Mouse (Mus musculus) kidney, embryonic 15.5 days (tissue): ENCODE measurements at regions not wholly inside any gene's neighbourhood (a gene's known extent, or its start where the extent isn't known, plus 50 kb on each side); places are given as distances from the start of the nearest gene placed in this dataset.

Experiments
- ATAC-seq: fragments of 200-750 bp; cut with Nextera tagmentation; replicated peaks from 2 replicates; pipeline ENCODE4 v1.8.0; 2017; ENCODE audit warnings: moderate TSS enrichment; ENCODE audit not compliant: low FRiP score
- H3K27ac ChIP-seq: fragments of 300-500 bp; sonication (generic); 2 replicates; pipeline ENCODE4 v1.5.1; 2015; ENCODE audit warnings: mild to moderate bottlenecking, inconsistent platforms
- H3K27me3 ChIP-seq: fragments of 300-500 bp; sonication (generic); 2 replicates; pipeline ENCODE4 v1.6.1; 2015; ENCODE audit warnings: inconsistent platforms
- H3K36me3 ChIP-seq: fragments of 300-500 bp; sonication (generic); 2 replicates; pipeline ENCODE4 v1.6.1; 2015; ENCODE audit warnings: inconsistent platforms
- H3K4me1 ChIP-seq: fragments of 300-500 bp; sonication (generic); 2 replicates; pipeline ENCODE4 v1.6.1; 2015; ENCODE audit warnings: inconsistent platforms
- H3K4me2 ChIP-seq: fragments of 300-500 bp; sonication (generic); 2 replicates; pipeline ENCODE4 v1.6.1; 2015; ENCODE audit warnings: moderate library complexity, mild to moderate bottlenecking, inconsistent platforms
- H3K4me3 ChIP-seq: fragments of 300-500 bp; sonication (generic); replicated peaks from 2 replicates; pipeline ENCODE4 v1.5.1; 2015; ENCODE audit warnings: mild to moderate bottlenecking, inconsistent platforms
- H3K9ac ChIP-seq: fragments of 300-500 bp; sonication (generic); 2 replicates; pipeline ENCODE4 v1.6.1; 2015; ENCODE audit warnings: mild to moderate bottlenecking, inconsistent platforms
- H3K9me3 ChIP-seq: fragments of 300-500 bp; sonication (generic); replicated peaks from 2 replicates; pipeline ENCODE4 v1.6.1; 2016; ENCODE audit warnings: inconsistent platforms
- WGBS: fragments of 180-500 bp; shearing (Covaris S2); methylation state at CpG from one replicate; pipeline ENCODE4 v1.1.7; 2015; ENCODE audit warnings: mixed read lengths; 5-methylcytosine and 5-hydroxymethylcytosine counted together

DNA sequence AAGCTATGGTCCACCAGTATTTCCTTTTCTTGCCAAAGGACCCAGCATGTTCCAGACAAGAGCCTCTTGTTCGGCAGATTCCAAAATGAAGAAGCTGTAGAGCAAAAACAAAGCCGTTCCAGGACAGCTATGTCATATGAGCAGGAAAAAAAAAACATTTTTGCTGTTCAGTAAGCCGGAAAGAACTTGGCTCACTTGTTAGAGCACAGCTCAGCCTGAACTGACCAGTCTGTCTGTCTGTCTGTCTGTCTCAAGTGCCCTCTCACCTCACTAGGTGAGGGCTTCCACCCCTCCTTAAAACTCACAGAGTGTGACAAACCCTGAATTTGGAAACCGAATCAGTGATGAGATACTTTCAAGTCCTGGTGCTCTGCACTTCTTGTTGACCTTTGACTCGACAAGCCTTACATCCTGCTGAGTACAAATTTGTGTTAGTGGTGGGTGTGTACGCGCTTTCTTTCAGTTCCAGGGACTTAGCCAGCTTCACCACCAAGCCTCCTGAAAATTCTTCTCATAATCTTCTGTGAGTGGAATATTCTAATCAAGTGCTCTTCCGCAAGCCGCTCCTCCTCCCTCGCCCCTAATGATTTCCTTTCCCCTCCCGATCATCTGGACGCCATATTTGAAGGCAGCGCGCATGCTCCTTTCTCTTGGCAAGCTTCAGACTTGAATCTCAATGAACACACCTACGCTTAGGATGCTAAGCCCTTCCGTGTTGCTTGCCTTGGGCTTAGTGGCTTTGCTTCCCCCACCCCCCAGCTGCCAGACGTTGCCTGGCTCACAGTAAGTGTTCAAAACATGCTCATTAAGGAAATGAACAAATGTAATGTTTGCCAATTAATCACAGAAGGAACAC lies 560.9 kb downstream of the Tox3 start:
- peaks cover 5% of the 10 kb centered on the region; the same call in 1 of the 2 replicates for H3K27me3 ChIP-seq
- H3K36me3 ChIP-seq = no peaks in the 10 kb centered on the region
- no peak overlapping the region for H3K4me2 ChIP-seq
- no peak overlapping the region for H3K4me3 ChIP-seq
- no peak overlapping the region for H3K9ac ChIP-seq
- peaks cover 44% of the 10 kb centered on the region for H3K4me1 ChIP-seq
- no peak; the same call in 1 of the 2 replicates for ATAC-seq
- no peaks in the 10 kb centered on the region for H3K9me3 ChIP-seq
- 57% methylated on average over 17 of the region's 17 CpGs for WGBS
- H3K27ac ChIP-seq = peak overlapping the region; percentile 51; the same call in 1 of the 2 replicates

DNA sequence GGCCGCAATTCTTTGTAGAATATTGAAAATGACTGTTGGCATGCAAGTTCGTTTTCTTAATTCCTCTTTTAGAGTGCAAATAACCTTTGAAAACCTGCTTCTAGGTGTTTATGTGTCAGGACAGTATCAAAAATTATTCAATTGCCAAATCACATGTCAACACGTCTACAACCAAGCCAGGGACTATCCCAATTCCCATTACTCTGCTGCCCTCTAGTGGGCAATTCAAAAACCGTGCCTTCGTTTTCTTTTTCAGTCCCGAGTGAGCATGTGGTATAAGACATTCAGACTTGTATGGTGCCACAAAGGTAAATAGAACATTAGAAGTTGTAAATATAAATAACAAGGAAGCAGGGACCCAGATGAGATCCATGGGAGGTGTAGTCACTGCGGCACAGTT lies 563.1 kb downstream of the Tox3 start:
- Histone ChIP-seq H3K27ac (no peak overlapping the region; the same call in 1 of the 2 replicates), H3K4me1 (peaks cover 47% of the 10 kb centered on the region), H3K4me2 (no peak overlapping the region), H3K4me3 (no peak overlapping the region), H3K9ac (no peak overlapping the region), H3K36me3 (no peaks in the 10 kb centered on the region), H3K9me3 (no peaks in the 10 kb centered on the region), H3K27me3 (peaks cover 5% of the 10 kb centered on the region; the same call in 1 of the 2 replicates)
- peak; percentile 75 for ATAC-seq
- 11% methylated on average over 7 of the region's 7 CpGs for WGBS

DNA sequence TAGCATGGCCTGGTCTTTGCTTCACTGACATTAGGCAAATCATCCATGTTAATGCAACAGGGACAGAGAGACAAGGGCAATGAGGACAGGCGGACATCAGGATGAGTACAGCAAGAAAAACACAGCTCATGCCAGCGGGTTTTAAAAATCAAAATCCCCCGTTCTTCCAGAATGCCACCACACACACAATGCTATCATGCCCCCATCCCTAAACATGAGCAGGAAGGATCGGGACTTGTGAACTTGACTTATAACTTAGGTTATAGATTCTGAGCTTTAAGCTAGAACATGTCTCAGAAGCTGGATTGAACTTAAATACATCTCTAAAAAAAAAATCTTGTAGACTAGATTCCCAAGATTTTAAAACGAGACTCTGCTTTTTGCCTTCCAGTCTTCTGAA lies 564.8 kb downstream of the Tox3 start:
- H3K9ac ChIP-seq = no peak overlapping the region
- H3K36me3 ChIP-seq = no peaks in the 10 kb centered on the region
- H3K27me3 ChIP-seq = peaks cover 5% of the 10 kb centered on the region; the same call in 1 of the 2 replicates
- no peaks in the 10 kb centered on the region for H3K9me3 ChIP-seq
- ATAC-seq = no peak
- WGBS = 74% methylated on average over 5 of the region's 5 CpGs
- H3K27ac ChIP-seq = 0 out of 2 replicates have a peak overlapping the region, but pooled peaks have one; percentile 20
- no peak overlapping the region for H3K4me2 ChIP-seq
- peaks cover 41% of the 10 kb centered on the region for H3K4me1 ChIP-seq
- no peak overlapping the region for H3K4me3 ChIP-seq

DNA sequence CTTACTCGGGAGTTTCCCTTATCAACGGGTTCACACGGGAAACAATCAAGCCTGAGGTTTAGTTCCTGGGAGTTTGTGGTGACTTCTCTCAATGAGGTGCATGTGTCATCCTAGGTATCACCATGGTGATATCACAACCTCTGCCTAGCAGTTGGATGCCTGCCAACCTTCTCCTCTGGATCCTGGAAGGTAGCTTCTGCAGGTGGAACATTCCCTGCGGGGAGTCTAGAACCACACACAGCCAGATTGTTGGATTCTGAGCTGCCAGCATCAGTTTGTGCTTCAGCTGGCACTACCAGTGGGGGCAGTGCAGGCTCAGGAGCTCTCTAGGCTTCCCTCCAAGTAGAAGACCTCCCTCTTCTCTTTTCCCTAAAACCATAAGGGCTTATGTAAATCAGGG lies 581.8 kb downstream of the Tox3 start:
- no peak overlapping the region for H3K4me3 ChIP-seq
- H3K9me3 ChIP-seq = no peaks in the 10 kb centered on the region
- no peak overlapping the region for H3K4me2 ChIP-seq
- no peak overlapping the region for H3K9ac ChIP-seq
- WGBS = 58% methylated on average over 4 of the region's 4 CpGs
- ATAC-seq = no peak
- 0 out of 2 replicates have a peak, but pooled peaks cover 4% of the 10 kb centered on the region for H3K4me1 ChIP-seq
- no peak overlapping the region for H3K27ac ChIP-seq
- H3K27me3 ChIP-seq = no peaks in the 10 kb centered on the region
- no peaks in the 10 kb centered on the region for H3K36me3 ChIP-seq

DNA sequence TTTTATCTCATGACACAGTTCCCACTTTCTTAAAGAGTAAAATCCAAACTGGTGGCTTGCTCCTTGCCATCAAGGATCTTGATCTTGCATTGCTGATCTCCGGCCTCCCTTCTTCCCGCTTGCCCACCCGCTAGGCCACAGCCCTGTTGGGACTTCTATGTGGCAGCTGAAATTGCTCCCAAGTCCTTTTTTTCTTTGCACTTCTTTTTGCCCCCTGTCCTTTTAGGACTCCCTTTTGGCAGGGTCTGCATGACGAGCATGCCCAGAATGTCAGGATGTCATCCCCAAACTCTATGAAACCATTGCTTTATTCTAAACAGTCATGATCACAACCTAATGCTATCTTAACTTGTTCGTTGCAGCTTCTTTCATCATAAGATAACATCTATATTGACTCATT lies 588.6 kb downstream of the Tox3 start:
- H3K4me1 ChIP-seq = 0 out of 2 replicates have a peak, but pooled peaks cover 12% of the 10 kb centered on the region
- no peak overlapping the region for H3K9ac ChIP-seq
- H3K36me3 ChIP-seq = no peaks in the 10 kb centered on the region
- no peak overlapping the region for H3K27ac ChIP-seq
- 83% methylated on average over 5 of the region's 5 CpGs for WGBS
- H3K4me3 ChIP-seq = no peak overlapping the region
- H3K4me2 ChIP-seq = no peak overlapping the region
- H3K27me3 ChIP-seq = no peaks in the 10 kb centered on the region
- no peaks in the 10 kb centered on the region for H3K9me3 ChIP-seq
- no peak for ATAC-seq

DNA sequence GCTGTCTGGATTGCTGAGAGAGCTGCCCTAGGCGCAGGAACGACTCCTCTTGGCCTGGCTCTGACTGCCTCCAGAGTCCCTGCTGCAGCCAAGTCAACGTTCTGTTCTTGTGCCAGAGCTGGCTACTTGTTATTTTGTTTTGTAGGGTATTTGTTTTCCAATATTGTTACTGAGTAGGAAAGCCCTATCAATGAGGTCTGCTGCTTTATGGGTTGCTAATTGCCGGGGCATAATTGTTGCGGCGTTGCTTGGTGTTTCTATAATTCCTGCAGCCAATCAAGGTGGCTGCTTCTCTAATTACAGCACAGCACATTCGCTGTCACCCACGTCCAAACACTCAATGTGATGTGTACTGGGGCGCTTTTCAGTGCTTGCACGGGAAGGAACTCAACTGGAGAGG lies 589.4 kb downstream of the Tox3 start:
- Histone ChIP-seq H3K9me3 (no peaks in the 10 kb centered on the region), H3K4me3 (no peak overlapping the region), H3K36me3 (no peaks in the 10 kb centered on the region), H3K9ac (no peak overlapping the region), H3K4me2 (no peak overlapping the region), H3K27ac (no peak overlapping the region), H3K4me1 (0 out of 2 replicates have a peak, but pooled peaks cover 12% of the 10 kb centered on the region), H3K27me3 (no peaks in the 10 kb centered on the region)
- no peak for ATAC-seq
- 63% methylated on average over 10 of the region's 10 CpGs for WGBS

DNA sequence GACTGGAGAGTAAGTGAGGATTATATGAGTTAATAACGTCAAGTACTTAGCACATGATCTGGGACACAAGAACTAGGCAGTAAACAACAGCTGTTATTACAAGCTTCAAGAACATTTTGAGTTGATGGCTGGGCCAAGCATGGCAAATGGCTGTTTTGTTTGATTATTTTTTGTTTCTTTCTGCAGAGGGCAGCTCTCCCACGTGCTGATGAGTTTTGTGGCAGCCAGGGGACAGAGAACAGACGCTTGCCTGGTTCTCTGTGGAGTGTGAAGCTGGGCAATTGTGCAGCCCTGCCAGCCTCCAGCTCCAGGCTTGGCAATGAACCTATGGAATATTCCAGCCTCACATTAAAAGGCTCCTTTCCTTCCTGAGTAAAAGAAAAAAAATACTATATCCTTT lies 592.2 kb downstream of the Tox3 start:
- Histone ChIP-seq H3K4me1 (0 out of 2 replicates have a peak, but pooled peaks cover 12% of the 10 kb centered on the region), H3K27ac (no peak overlapping the region), H3K27me3 (no peaks in the 10 kb centered on the region), H3K4me2 (no peak overlapping the region), H3K4me3 (no peak overlapping the region), H3K9ac (no peak overlapping the region), H3K9me3 (no peaks in the 10 kb centered on the region), H3K36me3 (no peaks in the 10 kb centered on the region)
- 38% methylated on average over 3 of the region's 3 CpGs for WGBS
- no peak for ATAC-seq

DNA sequence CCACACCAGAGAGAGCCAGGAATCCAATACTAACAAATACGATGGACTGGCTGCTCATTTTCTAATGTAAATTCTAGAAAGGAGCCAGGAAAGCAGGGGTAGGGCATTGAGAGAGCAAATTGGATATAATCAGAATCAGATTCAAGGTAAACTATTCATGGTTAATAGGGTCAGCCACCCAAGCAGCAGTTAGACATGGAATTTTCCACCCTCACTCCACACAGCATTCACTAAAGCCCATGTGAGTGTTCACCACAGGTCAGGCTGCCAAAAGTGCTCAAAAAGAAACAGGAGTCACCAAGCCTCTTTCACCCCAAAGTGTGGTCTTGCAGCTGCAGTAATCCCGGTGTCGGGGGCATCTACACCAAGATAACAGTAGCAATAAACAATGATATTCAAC lies 596.9 kb downstream of the Tox3 start:
- H3K9me3 ChIP-seq = no peaks in the 10 kb centered on the region
- peak overlapping the region; percentile 22; the same call in 1 of the 2 replicates for H3K27ac ChIP-seq
- no peaks in the 10 kb centered on the region for H3K36me3 ChIP-seq
- H3K4me3 ChIP-seq = no peak overlapping the region
- H3K4me2 ChIP-seq = no peak overlapping the region
- H3K9ac ChIP-seq = no peak overlapping the region
- 83% methylated on average over 3 of the region's 3 CpGs for WGBS
- ATAC-seq = no peak
- no peaks in the 10 kb centered on the region for H3K4me1 ChIP-seq
- H3K27me3 ChIP-seq = peaks cover 3% of the 10 kb centered on the region; the same call in 1 of the 2 replicates

DNA sequence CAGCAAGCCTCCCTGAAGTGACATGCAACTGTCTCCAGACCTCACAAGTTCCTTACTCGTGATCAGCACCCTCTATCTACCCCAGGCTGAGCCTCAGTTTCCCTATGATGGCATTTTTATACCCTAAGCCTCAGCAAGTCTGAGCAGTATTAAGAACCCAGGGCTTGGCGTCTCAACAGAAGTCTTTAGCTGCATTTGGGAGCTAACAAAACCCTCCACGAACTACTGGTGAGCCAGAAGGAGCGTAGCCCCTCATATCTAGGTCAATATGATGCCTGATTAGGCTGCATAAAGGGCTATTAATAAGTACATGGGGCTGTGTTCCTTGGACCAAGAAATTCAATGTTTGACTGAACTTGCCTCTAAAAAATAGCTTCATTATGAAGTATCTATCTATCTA lies 600.4 kb downstream of the Tox3 start:
- H3K9ac ChIP-seq = no peak overlapping the region
- H3K4me2 ChIP-seq = no peak overlapping the region
- WGBS = 85% methylated on average over 4 of the region's 4 CpGs
- H3K36me3 ChIP-seq = no peaks in the 10 kb centered on the region
- no peak for ATAC-seq
- no peaks in the 10 kb centered on the region for H3K4me1 ChIP-seq
- H3K27ac ChIP-seq = no peak overlapping the region
- H3K27me3 ChIP-seq = peaks cover 7% of the 10 kb centered on the region; the same call in 1 of the 2 replicates
- H3K4me3 ChIP-seq = no peak overlapping the region
- H3K9me3 ChIP-seq = no peaks in the 10 kb centered on the region

DNA sequence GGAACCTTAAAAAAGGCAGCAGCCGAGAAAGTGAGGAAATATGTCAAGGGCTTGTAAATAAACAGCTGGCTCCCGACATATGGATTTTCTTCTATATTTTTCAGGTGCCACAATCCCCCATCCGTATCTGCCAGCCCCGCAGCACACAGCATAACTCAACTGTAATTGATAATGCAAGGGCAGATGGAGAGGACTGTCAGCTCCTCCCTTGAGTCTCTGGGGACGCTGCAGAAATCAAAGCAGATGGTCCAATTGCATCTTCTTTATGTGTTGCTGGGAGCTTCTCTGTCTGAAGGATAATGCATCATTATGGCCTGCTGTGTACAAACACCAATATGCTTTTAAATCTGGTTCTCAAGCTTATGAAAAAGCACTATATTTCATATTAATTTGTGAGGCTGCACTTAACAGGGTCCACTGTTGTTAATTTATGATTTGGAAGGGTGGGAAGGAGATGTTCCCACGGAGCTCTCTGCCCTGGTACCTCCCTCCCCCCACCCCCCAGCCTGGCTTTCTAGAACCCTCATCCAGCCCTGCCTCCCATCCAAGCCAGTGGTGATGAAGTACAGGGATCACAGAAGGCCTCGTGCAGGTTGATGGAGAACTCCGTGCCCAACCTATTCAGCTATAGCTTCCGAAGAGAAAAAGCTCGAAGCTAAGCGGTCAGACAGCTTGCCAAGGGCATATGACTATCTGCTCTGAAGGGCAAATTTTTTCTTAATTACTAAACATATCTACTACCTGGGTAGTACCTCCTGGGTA lies 603.7 kb downstream of the Tox3 start:
- no peak overlapping the region for H3K9ac ChIP-seq
- no peaks in the 10 kb centered on the region for H3K9me3 ChIP-seq
- peaks cover 7% of the 10 kb centered on the region; the same call in 1 of the 2 replicates for H3K27me3 ChIP-seq
- H3K36me3 ChIP-seq = no peaks in the 10 kb centered on the region
- 56% methylated on average over 11 of the region's 11 CpGs for WGBS
- H3K27ac ChIP-seq = no peak overlapping the region
- no peak overlapping the region for H3K4me3 ChIP-seq
- ATAC-seq = no peak
- H3K4me1 ChIP-seq = no peaks in the 10 kb centered on the region
- no peak overlapping the region for H3K4me2 ChIP-seq

DNA sequence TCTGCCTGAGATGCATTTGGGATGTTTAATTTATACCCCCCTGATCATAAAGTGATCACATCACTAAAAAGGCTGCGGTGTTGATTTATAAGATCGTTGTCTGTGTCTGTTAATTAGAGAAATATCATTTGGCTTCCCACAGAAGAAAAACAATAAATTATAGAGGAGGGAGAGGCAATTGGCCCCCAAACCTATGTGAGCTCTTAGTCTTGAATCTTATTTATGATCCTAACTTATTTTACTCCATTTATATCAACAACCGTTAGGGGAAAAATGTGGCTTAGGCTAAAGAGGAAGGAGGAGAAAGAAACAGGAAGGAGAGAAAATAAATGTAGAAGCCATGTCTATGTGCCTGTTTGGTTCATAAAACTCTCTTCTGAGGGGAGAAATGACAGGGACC lies 609.5 kb downstream of the Tox3 start:
- WGBS = 45% methylated on average over 3 of the region's 3 CpGs
- ATAC-seq = 0 out of 2 replicates have a peak, but pooled peaks have one; percentile 18
- Histone ChIP-seq H3K4me3 (no peak overlapping the region), H3K4me1 (peaks cover 17% of the 10 kb centered on the region), H3K36me3 (no peaks in the 10 kb centered on the region), H3K27ac (0 out of 2 replicates have a peak overlapping the region, but pooled peaks have one; percentile 18), H3K9me3 (no peaks in the 10 kb centered on the region), H3K27me3 (peaks cover 2% of the 10 kb centered on the region; the same call in 1 of the 2 replicates), H3K9ac (no peak overlapping the region), H3K4me2 (no peak overlapping the region)

DNA sequence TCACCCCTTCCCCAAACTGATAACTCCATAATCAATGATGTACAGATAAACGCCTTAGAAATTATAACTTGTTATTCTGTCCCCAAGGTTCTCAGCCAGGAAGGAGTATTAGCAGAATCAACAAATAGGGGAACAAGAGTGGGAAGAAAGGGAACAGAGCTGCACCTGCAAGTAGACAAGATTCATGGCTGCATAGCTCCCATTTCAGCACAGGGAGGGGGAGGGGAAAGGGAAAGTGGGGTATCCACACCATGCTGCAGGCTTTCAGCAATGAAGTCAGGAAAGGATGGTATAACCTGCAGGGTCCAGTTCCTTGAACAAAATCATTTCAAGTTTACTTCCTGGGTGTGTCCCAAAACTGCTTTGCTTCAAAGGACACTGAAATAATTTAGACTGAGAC lies 610.5 kb downstream of the Tox3 start:
- 86% methylated on average over 1 of the region's 1 CpGs for WGBS
- no peak for ATAC-seq
- H3K4me1 ChIP-seq = peaks cover 17% of the 10 kb centered on the region

More for the DNA sequence above, 610.5 kb downstream of the Tox3 start:
- no peaks in the 10 kb centered on the region; the same call in 1 of the 2 replicates for H3K27me3 ChIP-seq
- 0 out of 2 replicates have a peak overlapping the region, but pooled peaks have one; percentile 9 for H3K27ac ChIP-seq
- H3K36me3 ChIP-seq = no peaks in the 10 kb centered on the region
- no peak overlapping the region for H3K9ac ChIP-seq
- no peak overlapping the region for H3K4me3 ChIP-seq
- no peak overlapping the region for H3K4me2 ChIP-seq
- no peaks in the 10 kb centered on the region for H3K9me3 ChIP-seq
